Mouse (Mus musculus) forebrain, embryonic 14.5 days (tissue): ENCODE measurements at regions not wholly inside any gene's neighbourhood (a gene's known extent, or its start where the extent isn't known, plus 50 kb on each side); places are given as distances from the start of the nearest gene placed in this dataset.

Experiments
- ATAC-seq: fragments of 200-750 bp; cut with Nextera tagmentation; 2 replicates; pipeline ENCODE4 v1.8.0; 2017; ENCODE audit warnings: mild to moderate bottlenecking, moderate library complexity
- DNase-seq: peaks from one replicate; pipeline ENCODE4 v3.0.0-alpha.2; 2015; ENCODE audit warnings: low spot score
- H3K27ac ChIP-seq: fragments of 300-500 bp; sonication (generic); 2 replicates; pipeline ENCODE4 v1.5.1; 2014; ENCODE audit warnings: low read depth, mild to moderate bottlenecking, control low read depth, low read length, moderate library complexity
- H3K27me3 ChIP-seq: fragments of 300-500 bp; sonication (generic); replicated peaks from 2 replicates; pipeline ENCODE4 v1.6.1; 2014; ENCODE audit warnings: low read length, control low read depth, mixed read lengths; ENCODE audit not compliant: control insufficient read depth, insufficient read depth
- H3K36me3 ChIP-seq: fragments of 300-500 bp; sonication (generic); 2 replicates; pipeline ENCODE4 v1.6.1; 2014; ENCODE audit warnings: low read length, control low read depth; ENCODE audit not compliant: control insufficient read depth, insufficient read depth
- H3K4me1 ChIP-seq: fragments of 300-500 bp; sonication (generic); 2 replicates; pipeline ENCODE4 v1.6.1; 2014; ENCODE audit warnings: antibody characterized with exemption, low read length, control low read depth; ENCODE audit not compliant: control insufficient read depth, insufficient read depth
- H3K4me2 ChIP-seq: fragments of 300-500 bp; sonication (generic); 2 replicates; pipeline ENCODE4 v1.6.1; 2014; ENCODE audit warnings: mild to moderate bottlenecking, control low read depth, low read length
- H3K4me3 ChIP-seq: fragments of 300-500 bp; sonication (generic); 2 replicates; pipeline ENCODE4 v1.5.1; 2014; ENCODE audit warnings: low read depth, low read length, control low read depth
- H3K9ac ChIP-seq: fragments of 300-500 bp; sonication (generic); 2 replicates; pipeline ENCODE4 v1.6.1; 2014; ENCODE audit warnings: mild to moderate bottlenecking, low read length, control low read depth, moderate library complexity
- H3K9me3 ChIP-seq: fragments of 300-500 bp; sonication (generic); replicated peaks from 2 replicates; pipeline ENCODE4 v1.6.1; 2016; ENCODE audit warnings: low read length, control low read depth, mixed read lengths; ENCODE audit not compliant: control insufficient read depth
- WGBS: fragments of 180-500 bp; shearing (Covaris S2); extraction: QIAGEN DNeasy Blood & Tissue Kit; methylation state at CpG from one replicate; pipeline ENCODE4 v1.1.7; 2014; 5-methylcytosine and 5-hydroxymethylcytosine counted together

DNA sequence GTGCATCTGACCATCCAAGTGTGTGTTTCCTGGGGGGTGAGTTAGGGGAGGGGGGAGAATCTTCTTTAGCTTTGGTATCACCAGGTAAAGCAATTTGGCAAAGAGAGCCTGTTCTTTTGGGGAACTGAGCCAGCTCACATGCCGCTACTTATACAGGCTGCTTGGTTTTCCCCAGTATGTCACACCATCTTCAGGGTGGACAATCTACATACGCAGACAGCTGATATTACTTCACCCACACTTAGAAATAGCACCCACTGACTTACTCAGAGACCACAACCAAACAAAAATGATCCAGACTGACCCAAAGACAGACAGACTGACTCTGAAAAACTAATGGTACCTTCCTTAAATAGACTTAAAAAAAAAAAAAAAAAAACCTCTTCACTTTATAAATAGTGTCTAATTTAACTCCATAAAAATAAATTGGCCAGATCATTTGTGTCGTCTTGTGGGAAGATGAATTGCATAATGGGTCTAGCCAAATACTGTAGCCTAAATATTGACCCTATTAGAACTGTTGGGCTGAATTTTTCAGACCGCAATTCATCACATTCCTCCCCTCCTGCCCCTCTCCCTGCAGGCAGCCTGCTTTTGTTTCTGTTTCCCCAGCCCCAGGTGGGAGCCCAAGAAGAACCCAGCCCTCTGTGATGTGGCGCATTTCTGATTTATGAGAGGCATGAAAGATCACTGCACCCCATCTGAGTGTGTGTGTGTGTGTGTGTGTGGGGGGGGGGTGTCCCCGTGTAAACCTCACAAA lies 79.0 kb downstream of the Gm10260 start:
- H3K4me3 ChIP-seq = no peak overlapping the region
- DNase-seq = no peak
- H3K4me2 ChIP-seq = no peak overlapping the region
- ATAC-seq = no peak
- H3K4me1 ChIP-seq = 0 out of 2 replicates have a peak, but pooled peaks cover 5% of the 10 kb centered on the region
- no peaks in the 10 kb centered on the region for H3K9me3 ChIP-seq
- no peaks in the 10 kb centered on the region for H3K36me3 ChIP-seq
- WGBS = 42% methylated on average over 6 of the region's 6 CpGs
- H3K9ac ChIP-seq = no peak overlapping the region
- H3K27me3 ChIP-seq = no peaks in the 10 kb centered on the region
- H3K27ac ChIP-seq = no peak overlapping the region

DNA sequence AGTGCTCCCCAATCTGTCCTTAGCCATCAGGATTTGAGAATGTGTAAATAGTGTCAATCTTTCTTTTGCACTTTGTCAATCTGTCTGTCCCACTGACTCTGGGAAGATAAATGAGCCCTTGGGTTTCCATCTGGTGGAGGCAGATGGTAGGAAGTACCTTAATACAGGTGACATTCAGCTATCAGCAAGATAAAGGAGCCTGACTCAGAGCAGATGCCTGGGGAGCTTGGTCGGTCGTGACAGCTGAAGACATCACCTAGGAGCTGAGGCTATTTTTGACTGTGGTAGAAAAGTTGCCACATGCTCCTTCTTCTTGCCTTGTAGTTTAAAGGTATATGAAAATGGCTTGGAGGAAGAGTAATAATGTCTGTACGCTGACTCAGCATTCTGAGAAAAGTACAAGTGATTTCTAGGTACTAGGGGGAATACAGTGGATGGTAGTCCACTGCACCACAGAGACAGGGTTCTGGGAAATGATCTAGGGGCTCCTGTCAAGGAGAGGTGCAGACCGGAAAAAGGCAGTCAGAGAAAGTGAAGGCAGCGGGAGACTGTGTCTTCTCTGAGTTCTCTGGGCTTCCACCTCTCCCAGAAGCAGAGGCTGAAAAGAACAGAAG lies 80.0 kb downstream of the Gm10260 start:
- DNase-seq (peak; percentile 49), ATAC-seq (peak; percentile 58; the same call in 1 of the 2 replicates)
- H3K36me3 ChIP-seq = no peaks in the 10 kb centered on the region
- 83% methylated on average over 5 of the region's 5 CpGs for WGBS
- no peaks in the 10 kb centered on the region for H3K9me3 ChIP-seq
- H3K4me1 ChIP-seq = 0 out of 2 replicates have a peak, but pooled peaks cover 5% of the 10 kb centered on the region
- H3K27me3 ChIP-seq = no peaks in the 10 kb centered on the region
- 0 out of 2 replicates have a peak overlapping the region, but pooled peaks have one; percentile 10 for H3K27ac ChIP-seq
- H3K4me2 ChIP-seq = no peak overlapping the region
- no peak overlapping the region for H3K4me3 ChIP-seq
- H3K9ac ChIP-seq = no peak overlapping the region

DNA sequence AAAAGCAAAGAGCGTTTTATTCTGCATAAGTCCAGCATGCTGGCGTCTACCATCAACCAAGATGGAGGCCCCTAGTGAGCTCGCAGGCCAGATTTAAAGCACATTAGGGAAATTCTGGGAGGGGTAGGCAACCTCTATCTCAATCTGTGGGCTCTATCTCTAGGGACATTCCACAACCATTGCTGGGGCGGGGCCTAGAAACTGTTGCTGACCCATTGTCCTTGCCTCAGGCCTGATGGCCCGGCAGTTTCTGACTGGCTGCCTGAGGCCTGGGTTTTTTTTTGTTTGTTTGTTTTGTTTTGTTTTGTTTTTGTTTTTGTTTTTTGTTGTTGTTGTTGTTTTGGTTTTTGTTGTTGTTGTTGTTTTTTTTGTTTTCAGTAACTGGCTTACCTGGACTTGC lies 81.4 kb downstream of the Gm10260 start:
- Histone ChIP-seq H3K27ac (no peak overlapping the region), H3K9ac (no peak overlapping the region), H3K4me2 (no peak overlapping the region), H3K9me3 (no peaks in the 10 kb centered on the region), H3K4me3 (no peak overlapping the region), H3K4me1 (0 out of 2 replicates have a peak, but pooled peaks cover 5% of the 10 kb centered on the region), H3K27me3 (no peaks in the 10 kb centered on the region), H3K36me3 (no peaks in the 10 kb centered on the region)
- ATAC-seq = no peak
- WGBS = 93% methylated on average over 5 of the region's 5 CpGs
- no peak for DNase-seq

DNA sequence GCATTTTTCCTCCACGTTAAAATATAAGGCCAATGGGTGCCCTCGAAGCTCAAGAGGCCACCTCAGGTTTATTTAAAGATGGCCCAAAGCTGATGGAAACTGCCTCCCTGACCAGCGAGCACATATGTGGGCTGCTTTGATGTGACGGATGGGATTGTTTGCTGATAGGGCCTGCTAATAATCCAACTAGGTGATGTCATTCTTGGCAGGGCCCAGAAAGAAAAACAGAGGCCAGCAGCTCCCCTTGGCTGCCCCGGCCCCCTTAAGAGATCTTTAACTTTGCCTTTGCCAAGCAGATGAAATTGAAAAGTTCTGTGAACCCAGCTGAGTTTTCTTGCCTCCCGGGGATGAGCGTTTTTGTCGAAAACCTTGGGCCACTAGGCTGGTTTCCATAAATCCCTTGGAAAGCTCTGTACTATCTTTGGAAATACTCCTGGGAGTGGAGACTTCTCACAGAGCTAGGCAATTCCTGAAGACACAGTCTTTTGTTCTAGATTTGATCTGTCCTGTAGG lies 83.8 kb downstream of the Gm10260 start:
- H3K4me1 ChIP-seq = peaks cover 6% of the 10 kb centered on the region; the same call in 1 of the 2 replicates
- H3K4me2 ChIP-seq = no peak overlapping the region
- ATAC-seq (no peak; the same call in 1 of the 2 replicates), DNase-seq (peak; percentile 48)
- H3K36me3 ChIP-seq = no peaks in the 10 kb centered on the region
- H3K4me3 ChIP-seq = no peak overlapping the region
- 55% methylated on average over 8 of the region's 8 CpGs for WGBS
- H3K9me3 ChIP-seq = no peaks in the 10 kb centered on the region
- H3K27me3 ChIP-seq = no peaks in the 10 kb centered on the region
- no peak overlapping the region for H3K27ac ChIP-seq
- no peak overlapping the region for H3K9ac ChIP-seq

DNA sequence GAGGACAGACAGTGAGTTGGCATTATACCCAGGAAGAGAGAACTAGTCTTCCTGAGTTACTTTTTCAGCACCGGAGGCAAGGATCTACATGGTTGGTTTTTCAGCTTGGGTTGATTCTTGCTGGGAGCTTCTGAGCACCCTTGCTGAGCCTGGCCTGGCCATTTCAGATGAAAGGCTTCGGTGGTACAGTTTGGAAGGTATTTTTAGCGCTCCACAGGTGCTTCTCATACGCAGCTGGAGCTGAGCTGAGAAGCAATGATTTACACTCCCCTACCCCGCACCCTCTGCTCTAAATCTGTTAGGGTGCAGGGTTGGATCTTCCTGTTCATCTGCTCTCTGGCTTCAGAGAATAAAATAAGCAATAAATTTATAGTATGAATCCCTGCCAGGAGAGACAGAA lies 87.3 kb downstream of the Gm10260 start:
- Histone ChIP-seq H3K4me1 (peaks cover 27% of the 10 kb centered on the region), H3K27ac (no peak overlapping the region), H3K36me3 (no peaks in the 10 kb centered on the region), H3K27me3 (no peaks in the 10 kb centered on the region), H3K9ac (no peak overlapping the region), H3K9me3 (no peaks in the 10 kb centered on the region), H3K4me3 (no peak overlapping the region), H3K4me2 (no peak overlapping the region)
- DNase-seq = no peak
- no peak for ATAC-seq
- 88% methylated on average over 5 of the region's 5 CpGs for WGBS

DNA sequence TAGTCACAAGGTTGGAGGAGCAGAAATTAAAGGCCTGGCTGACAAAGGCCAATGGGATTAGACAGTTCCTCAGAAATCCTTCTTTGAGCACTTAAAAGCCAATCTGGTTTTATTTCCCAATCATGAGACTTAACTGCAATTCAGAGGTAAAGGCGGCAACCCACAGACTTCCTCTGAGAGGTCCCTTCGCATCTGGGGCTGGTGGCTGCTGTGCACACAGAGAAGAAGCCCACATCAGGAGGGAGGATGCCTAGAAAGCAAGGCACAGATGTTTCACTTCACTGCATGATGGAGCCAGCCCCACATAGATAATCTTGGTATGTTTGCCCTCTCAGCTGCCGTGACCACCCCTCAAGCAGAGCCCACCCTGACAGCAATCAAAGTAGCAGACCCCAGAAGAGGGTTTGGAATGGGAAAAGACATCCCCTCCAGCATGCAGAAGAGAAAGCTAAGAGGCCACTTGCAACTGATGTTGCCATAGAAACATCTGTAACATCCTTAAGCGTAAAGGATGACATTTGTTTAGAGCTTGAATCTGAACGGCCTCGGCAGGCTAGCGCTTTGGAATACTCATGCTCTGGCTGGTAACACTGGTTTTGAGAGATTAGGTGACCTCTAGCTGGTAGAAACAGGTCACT lies 88.3 kb downstream of the Gm10260 start:
- DNase-seq (peak; percentile 31), ATAC-seq (no peak)
- Histone ChIP-seq H3K4me3 (no peak overlapping the region), H3K27ac (no peak overlapping the region; the same call in 1 of the 2 replicates), H3K4me2 (no peak overlapping the region), H3K36me3 (no peaks in the 10 kb centered on the region), H3K9me3 (no peaks in the 10 kb centered on the region), H3K27me3 (no peaks in the 10 kb centered on the region), H3K4me1 (peaks cover 31% of the 10 kb centered on the region), H3K9ac (no peak overlapping the region)
- 77% methylated on average over 7 of the region's 7 CpGs for WGBS

DNA sequence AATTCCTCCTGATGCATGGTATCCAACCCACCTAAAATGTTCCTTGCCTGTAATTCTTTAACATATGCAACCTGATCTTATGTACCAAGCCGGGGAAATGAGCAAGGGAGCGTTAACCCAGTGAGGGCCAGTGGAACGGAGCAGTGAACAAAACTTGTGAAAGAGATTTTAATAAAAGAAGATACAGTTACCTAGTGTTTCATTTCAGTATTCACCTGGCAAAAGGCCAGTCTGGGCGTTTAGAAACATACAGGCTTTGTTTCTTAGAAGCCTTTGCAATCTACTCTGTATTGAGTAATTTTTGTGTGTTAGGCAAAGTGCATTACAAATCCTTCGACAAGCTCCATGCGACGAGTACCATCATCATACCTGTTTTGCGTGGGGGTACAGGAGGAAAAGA lies 91.1 kb downstream of the Gm10260 start:
- peak overlapping the region; percentile 21; the same call in 1 of the 2 replicates for H3K27ac ChIP-seq
- no peaks in the 10 kb centered on the region for H3K9me3 ChIP-seq
- no peaks in the 10 kb centered on the region for H3K27me3 ChIP-seq
- ATAC-seq = peak; percentile 19
- DNase-seq = peak; percentile 44
- H3K4me2 ChIP-seq = no peak overlapping the region
- H3K36me3 ChIP-seq = no peaks in the 10 kb centered on the region
- WGBS = 64% methylated on average over 8 of the region's 8 CpGs
- H3K4me1 ChIP-seq = peaks cover 31% of the 10 kb centered on the region
- H3K4me3 ChIP-seq = no peak overlapping the region
- no peak overlapping the region for H3K9ac ChIP-seq

DNA sequence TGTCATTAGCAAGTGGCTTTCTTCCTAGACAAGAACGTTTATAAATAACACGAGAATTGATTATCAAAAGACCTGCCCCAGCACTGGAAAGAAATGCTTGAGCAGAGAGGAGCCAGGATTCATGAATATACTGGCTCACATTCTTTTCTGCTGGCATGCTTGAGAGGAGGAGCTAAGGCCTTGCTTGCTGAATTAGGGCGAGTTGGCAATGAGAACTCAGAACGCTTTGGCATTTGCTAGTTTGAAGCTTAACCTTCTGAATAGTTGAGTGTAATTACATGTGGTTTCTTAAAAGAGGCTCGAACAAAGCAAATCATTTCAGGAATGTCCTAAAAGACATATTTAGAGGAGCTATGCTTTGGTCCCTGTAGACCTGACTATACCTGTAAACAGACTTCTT lies 91.5 kb downstream of the Gm10260 start:
- Histone ChIP-seq H3K27ac (peak overlapping the region; percentile 21), H3K36me3 (no peaks in the 10 kb centered on the region), H3K9me3 (no peaks in the 10 kb centered on the region), H3K4me3 (no peak overlapping the region), H3K9ac (no peak overlapping the region), H3K4me1 (peaks cover 31% of the 10 kb centered on the region), H3K4me2 (no peak overlapping the region), H3K27me3 (no peaks in the 10 kb centered on the region)
- peak; percentile 54 for ATAC-seq
- DNase-seq = peak; percentile 81
- 10% methylated on average over 5 of the region's 5 CpGs for WGBS
